17 mouse cellular contexts compared by ENCODE assay signal in the genomic region with DNA sequence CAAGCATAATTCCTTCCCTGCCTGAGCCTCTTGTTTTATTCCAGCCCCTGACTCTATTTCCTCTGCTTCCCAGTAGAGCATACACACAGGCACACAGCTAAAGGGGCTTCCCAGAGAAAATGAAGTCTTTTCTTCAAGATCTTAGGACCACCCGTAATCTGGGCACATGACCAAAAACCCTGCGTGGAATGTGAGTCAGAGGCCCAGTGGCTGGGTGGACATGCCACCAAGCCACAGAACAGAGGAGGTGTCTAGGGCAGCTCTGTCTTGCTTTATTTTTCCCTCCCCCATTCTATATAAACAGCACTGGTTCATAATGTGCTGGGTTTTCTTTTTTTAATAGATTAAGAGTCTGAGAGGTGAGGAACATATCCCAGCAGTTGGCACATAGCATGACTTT.
DNase-seq lines count a peak whose midpoint lies in the region; ATAC-seq and TF ChIP-seq lines count a peak whose summit lies in the region.
"Had no signal": no experiment of that assay in that cellular context is flagged by ENCODE, and none has a peak within 500 bp of the region (broad histone marks: within the 10 kb centered on the region; RNA-seq: fewer than 3 reads in every experiment).

No protein-coding gene starts in this region.

- DNase-seq in left cerebral cortex, postnatal 4 days, result peak; percentile 36
- no peak for DNase-seq in left cerebral cortex, postnatal 36 days (ENCODE audit: low spot score in 2 of 2)
- peak; percentile 90 for DNase-seq in brain, embryonic 14.5 days (ENCODE audit: low read depth)
- DNase-seq in ovary, adult 18-20 months (ENCODE audit: low spot score), result no peak
- DNase-seq in kidney, adult 9 months, result no peak
- DNase-seq in ovary, postnatal 14 days (ENCODE audit: low spot score), result no peak
- DNase-seq: adrenal gland, adult 8-10 months; cerebellum, adult 8-10 months; embryo, embryonic 11 days; heart, adult 11 months; thymus, postnatal 14 days had no signal

- peak; percentile 14; the same call in 1 of the 2 replicates for ATAC-seq in forebrain, embryonic 13.5 days
- ATAC-seq in midbrain, embryonic 12.5 days (ENCODE audit: low FRiP score, low read depth), result no peak

- H3K9me3 ChIP-seq in forebrain, embryonic 13.5 days (replicated peaks), result no peaks in the 10 kb centered on the region
- H3K9me3 ChIP-seq in midbrain, embryonic 12.5 days, result no peaks in the 10 kb centered on the region
- H3K9me3 ChIP-seq: heart, embryonic 15.5 days; kidney, embryonic 15.5 days had no signal

- peaks cover 3% of the 10 kb centered on the region; the same call in 1 of the 2 replicates for H3K27me3 ChIP-seq in forebrain, embryonic 13.5 days
- H3K27me3 ChIP-seq in midbrain, embryonic 12.5 days, result no peaks in the 10 kb centered on the region; the same call in 1 of the 2 replicates
- H3K27me3 ChIP-seq: heart, embryonic 15.5 days; kidney, embryonic 15.5 days had no signal

- intact Hi-C loops in left cerebral cortex, postnatal 4 days (cut with DNase I), result no loop called here
- intact Hi-C loops in left cerebral cortex, postnatal 36 days (cut with DNase I), result no loop called here

- no peak overlapping the region for H3K9ac ChIP-seq in forebrain, embryonic 13.5 days
- H3K9ac ChIP-seq in midbrain, embryonic 12.5 days (replicated peaks), result no peak overlapping the region
- H3K9ac ChIP-seq: heart, embryonic 15.5 days; kidney, embryonic 15.5 days had no signal

- H3K36me3 ChIP-seq in forebrain, embryonic 13.5 days (ENCODE audit: poor library complexity, severe bottlenecking), result no peaks in the 10 kb centered on the region
- no peaks in the 10 kb centered on the region for H3K36me3 ChIP-seq in midbrain, embryonic 12.5 days
- H3K36me3 ChIP-seq: G1E; heart, embryonic 15.5 days; kidney, embryonic 15.5 days had no signal

- no peak for TF ChIP-seq POLR2A in brain, embryonic 14.5 days (IDR thresholded peaks at IDR 0.05; ENCODE audit: borderline replicate concordance, extremely low read depth, insufficient read depth, insufficient read length, poor library complexity, severe bottlenecking)

- peaks cover 67% of the 10 kb centered on the region for H3K4me1 ChIP-seq in forebrain, embryonic 13.5 days
- peaks cover 61% of the 10 kb centered on the region for H3K4me1 ChIP-seq in midbrain, embryonic 12.5 days
- H3K4me1 ChIP-seq: heart, embryonic 15.5 days had no signal

- H3K4me3 ChIP-seq in forebrain, embryonic 13.5 days, result no peak overlapping the region
- no peak overlapping the region for H3K4me3 ChIP-seq in midbrain, embryonic 12.5 days
- H3K4me3 ChIP-seq: erythroblast, embryonic 14.5 days; heart, embryonic 15.5 days; kidney, embryonic 15.5 days had no signal

- peak overlapping the region; percentile 28 for H3K4me2 ChIP-seq in forebrain, embryonic 13.5 days
- H3K4me2 ChIP-seq in midbrain, embryonic 12.5 days (replicated peaks), result no peak overlapping the region
- H3K4me2 ChIP-seq: heart, embryonic 15.5 days; kidney, embryonic 15.5 days had no signal

- peak overlapping the region; percentile 95 for H3K27ac ChIP-seq in forebrain, embryonic 13.5 days
- H3K27ac ChIP-seq in midbrain, embryonic 12.5 days (replicated peaks), result peak overlapping the region; percentile 46
- H3K27ac ChIP-seq: heart, embryonic 15.5 days; kidney, embryonic 15.5 days had no signal

- no peak for TF ChIP-seq CTCF in brain, embryonic 14.5 days (IDR thresholded peaks at IDR 0.05; ENCODE audit: borderline replicate concordance, extremely low read depth, insufficient read depth, insufficient read length)

- WGBS in forebrain, embryonic 13.5 days, result 24% methylated on average over 2 of the region's 2 CpGs
- 56% methylated on average over 2 of the region's 2 CpGs for WGBS in midbrain, embryonic 12.5 days

Comparison
In these comparisons a context has a peak if more than half of its experiments do, and no peak if none do; other contexts are left out.
1. DNase-seq: peak in left cerebral cortex, postnatal 4 days (single experiment) and brain, embryonic 14.5 days (single experiment); none in left cerebral cortex, postnatal 36 days (0 of 2), ovary, adult 18-20 months (single experiment), kidney, adult 9 months (single experiment) and ovary, postnatal 14 days (single experiment).